Mouse (Mus musculus): ENCODE data around the gene Emc3. TPM values are rescaled to one million over a fixed set of nuclear protein-coding genes. Genes with fewer than 3 reads are reported as not detected.

Gene Emc3
- total RNA-seq, 2 experiments from 2014 or later, result 85.3 to 86.4 TPM

DNA sequence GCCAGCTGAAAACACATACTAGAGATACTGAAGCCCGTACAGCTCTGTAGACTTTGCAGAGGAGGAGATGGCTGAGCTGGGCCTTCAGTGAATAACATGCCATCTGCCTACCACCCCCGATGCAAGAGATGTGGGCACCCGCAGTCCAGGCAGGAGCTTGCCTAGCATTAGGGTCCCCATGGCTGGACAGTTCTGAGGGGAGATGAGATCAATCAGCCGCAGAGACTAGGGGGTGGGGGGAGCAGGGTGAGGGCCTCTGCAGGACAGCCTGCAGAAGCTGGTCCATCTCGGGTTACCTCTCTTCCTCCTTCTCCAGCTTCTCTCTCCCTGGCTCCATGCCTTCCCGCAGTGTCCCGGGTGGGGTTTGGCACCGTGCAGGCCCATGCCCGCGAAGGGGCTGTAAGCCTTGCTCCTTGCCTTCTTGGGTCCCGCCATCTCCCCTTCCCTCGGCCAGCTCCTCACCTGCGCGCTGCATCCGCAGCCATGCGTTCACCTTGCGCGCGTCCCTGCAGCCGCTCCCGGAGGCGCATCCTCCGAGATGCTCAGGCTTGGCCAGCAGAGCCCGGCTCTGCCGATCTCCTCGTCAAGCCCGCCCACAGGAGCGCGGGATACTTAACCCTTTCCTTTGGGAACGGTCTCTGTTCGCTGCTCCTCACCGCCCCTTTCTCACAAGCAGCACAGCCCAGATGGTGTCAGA lies 29.9 kb downstream of the Emc3 start, which contains the start of gene Prrt3:
TSS of gene Prrt3 (minus strand) at position 544 of the 697 bp plus-strand sequence.
- peak; percentile 78 to 85 for DNase-seq (ENCODE audit: low spot score in 2 of 2)
- intact Hi-C loops (cut with DNase I), result loop anchor here (5.0 kb wide), 1 partner anchor 106 kb away; no protein-coding TSS in a partner anchor

- intact Hi-C loops (cut with DNase I), result no loop called here
- no peak for DNase-seq (ENCODE audit: low spot score in 2 of 2)
Measured at GRCm38 (mm10) chr6:113499346-113499745, 32.1 kb downstream of the Emc3 start.

GRCm38 (mm10) chr6:113495071-113495675 lies 36.3 kb downstream of the Emc3 start:
- DNase-seq (ENCODE audit: low spot score in 2 of 2), result no peak
- intact Hi-C loops (cut with DNase I), result no loop called here

DNA sequence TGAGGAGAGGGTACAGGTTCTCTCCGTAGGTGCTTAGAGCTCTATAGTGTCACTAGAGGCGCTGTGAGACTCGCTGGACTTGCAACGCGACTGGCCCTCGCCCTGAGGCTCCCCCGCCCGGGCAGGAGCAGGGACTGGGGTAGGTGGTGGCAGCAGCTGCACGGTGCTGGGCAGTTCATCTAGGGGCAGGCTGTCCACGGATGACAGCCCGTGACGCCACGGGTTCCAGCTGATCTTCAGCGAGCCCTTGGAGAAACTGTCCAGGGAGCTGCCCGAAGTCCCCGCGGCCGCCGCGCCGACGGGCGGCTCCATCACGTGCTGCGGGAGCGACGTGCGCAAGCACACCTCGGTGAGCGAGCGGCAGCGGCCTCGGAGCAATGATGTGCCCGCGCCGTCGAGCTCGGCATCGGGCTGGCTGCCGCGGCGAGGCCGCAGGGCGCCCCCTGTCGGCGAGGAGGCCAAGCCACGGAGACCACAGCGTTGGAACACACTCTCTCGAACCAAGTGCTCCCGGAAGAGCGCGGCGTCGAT lies 37.1 kb downstream of the Emc3 start:
- intact Hi-C loops (cut with DNase I), result no loop called here
- DNase-seq (ENCODE audit: low spot score in 2 of 2), result peak; percentile 75

- intact Hi-C loops (cut with DNase I), result no loop called here
- DNase-seq (ENCODE audit: low spot score in 2 of 2), result peak; percentile 51 to 59
Measured at GRCm38 (mm10) chr6:113492101-113492864, 39.2 kb downstream of the Emc3 start.

- intact Hi-C loops (cut with DNase I), result no loop called here
- DNase-seq (ENCODE audit: low spot score in 2 of 2), result no peak
Measured at GRCm38 (mm10) chr6:113489410-113489809, 42.0 kb downstream of the Emc3 start.

- intact Hi-C loops (cut with DNase I), result no loop called here
- no peak for DNase-seq (ENCODE audit: low spot score in 2 of 2)
Measured at GRCm38 (mm10) chr6:113487125-113487576, 44.3 kb downstream of the Emc3 start.

GRCm38 (mm10) chr6:113483729-113484128 lies 47.7 kb downstream of the Emc3 start:
- intact Hi-C loops (cut with DNase I), result no loop called here
- DNase-seq (ENCODE audit: low spot score in 2 of 2), result no peak

DNA sequence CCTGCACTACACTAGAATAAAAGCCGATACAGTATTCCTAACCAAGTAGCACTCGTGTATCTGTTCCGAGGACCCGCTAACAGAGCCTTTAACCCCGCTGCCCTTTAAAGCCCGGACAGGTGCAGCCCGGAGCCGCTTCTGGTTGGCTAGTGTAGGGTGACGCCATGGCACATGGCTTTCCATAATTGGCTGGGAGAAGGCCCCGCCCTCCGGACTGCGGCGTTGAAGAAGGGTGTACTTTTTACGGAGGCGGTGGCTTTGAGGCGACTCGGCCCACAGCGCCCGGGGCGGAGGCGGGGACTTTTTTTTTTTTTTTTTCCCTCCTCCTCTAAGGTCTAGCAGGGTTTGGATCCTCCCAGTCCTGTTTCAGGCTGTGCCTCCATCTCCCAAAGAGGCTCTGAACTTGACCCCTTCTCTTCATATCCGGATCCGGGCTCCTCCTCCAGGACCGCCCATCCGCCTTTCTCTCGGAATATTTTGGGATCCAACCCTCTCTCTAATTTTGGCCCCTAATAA lies 48.3 kb downstream of the Emc3 start, which contains the start of gene Creld1:
TSS of gene Creld1 (plus strand) at position 198 of the 516 bp plus-strand sequence.
- intact Hi-C loops (cut with DNase I), result no loop called here
- peak; percentile 94 to 96 for DNase-seq (ENCODE audit: low spot score in 2 of 2)

DNA sequence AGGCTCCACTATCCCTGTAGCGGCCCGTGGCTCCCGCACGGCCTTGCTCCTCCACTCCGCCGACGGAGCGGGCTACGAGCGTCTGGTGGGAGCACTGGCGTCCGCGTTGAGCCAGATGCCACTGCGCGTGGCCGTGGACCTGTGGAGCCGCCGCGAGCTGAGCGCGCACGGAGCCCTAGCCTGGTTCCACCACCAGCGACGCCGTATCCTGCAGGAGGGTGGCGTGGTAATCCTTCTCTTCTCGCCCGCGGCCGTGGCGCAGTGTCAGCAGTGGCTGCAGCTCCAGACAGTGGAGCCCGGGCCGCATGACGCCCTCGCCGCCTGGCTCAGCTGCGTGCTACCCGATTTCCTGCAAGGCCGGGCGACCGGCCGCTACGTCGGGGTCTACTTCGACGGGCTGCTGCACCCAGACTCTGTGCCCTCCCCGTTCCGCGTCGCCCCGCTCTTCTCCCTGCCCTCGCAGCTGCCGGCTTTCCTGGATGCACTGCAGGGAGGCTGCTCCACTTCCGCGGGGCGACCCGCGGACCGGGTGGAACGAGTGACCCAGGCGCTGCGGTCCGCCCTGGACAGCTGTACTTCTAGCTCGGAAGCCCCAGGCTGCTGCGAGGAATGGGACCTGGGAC lies 48.9 kb downstream of the Emc3 start:
- intact Hi-C loops (cut with DNase I), result no loop called here

GRCm38 (mm10) chr6:113480555-113481373 lies 50.7 kb downstream of the Emc3 start:
- intact Hi-C loops (cut with DNase I), result no loop called here
- DNase-seq (ENCODE audit: low spot score in 2 of 2), result no peak

More for the DNA sequence above, 48.9 kb downstream of the Emc3 start:
- DNase-seq (ENCODE audit: low spot score in 2 of 2), result peak; percentile 45 to 50

- DNase-seq (ENCODE audit: low spot score in 2 of 2), result no peak
- intact Hi-C loops (cut with DNase I), result no loop called here
Measured at GRCm38 (mm10) chr6:113478906-113479305, 52.5 kb downstream of the Emc3 start.

GRCm38 (mm10) chr6:113477353-113477752 lies 54.1 kb downstream of the Emc3 start:
- no peak for DNase-seq (ENCODE audit: low spot score in 2 of 2)
- intact Hi-C loops (cut with DNase I), result no loop called here

GRCm38 (mm10) chr6:113473715-113474114 lies 57.7 kb downstream of the Emc3 start:
- intact Hi-C loops (cut with DNase I), result no loop called here

DNA sequence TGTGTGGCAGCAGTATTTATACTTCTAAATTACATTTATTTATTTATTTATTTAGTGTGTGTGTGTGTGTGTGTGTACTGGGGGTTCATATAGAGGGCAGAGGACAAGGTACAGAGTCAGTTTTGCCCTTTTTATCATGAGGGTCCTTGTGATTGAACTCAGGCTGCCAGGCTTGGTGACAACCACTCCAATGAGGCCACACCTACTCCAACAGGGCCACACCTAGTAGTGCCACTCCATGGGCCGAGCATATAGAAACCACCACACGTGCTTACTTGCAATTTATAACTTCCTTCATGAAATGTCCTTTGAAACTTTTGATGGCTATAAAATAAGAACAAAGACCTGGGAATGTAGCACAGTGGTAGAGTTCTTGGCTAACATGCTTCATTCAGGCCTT lies 58.2 kb downstream of the Emc3 start:
- intact Hi-C loops (cut with DNase I), result no loop called here

More at GRCm38 (mm10) chr6:113473715-113474114, 57.7 kb downstream of the Emc3 start:
- DNase-seq (ENCODE audit: low spot score in 2 of 2), result no peak

GRCm38 (mm10) chr6:113472061-113472460 lies 59.4 kb downstream of the Emc3 start:
- no peak for DNase-seq (ENCODE audit: low spot score in 2 of 2)
- intact Hi-C loops (cut with DNase I), result no loop called here

More for the DNA sequence above, 58.2 kb downstream of the Emc3 start:
- no peak for DNase-seq (ENCODE audit: low spot score in 2 of 2)

DNA sequence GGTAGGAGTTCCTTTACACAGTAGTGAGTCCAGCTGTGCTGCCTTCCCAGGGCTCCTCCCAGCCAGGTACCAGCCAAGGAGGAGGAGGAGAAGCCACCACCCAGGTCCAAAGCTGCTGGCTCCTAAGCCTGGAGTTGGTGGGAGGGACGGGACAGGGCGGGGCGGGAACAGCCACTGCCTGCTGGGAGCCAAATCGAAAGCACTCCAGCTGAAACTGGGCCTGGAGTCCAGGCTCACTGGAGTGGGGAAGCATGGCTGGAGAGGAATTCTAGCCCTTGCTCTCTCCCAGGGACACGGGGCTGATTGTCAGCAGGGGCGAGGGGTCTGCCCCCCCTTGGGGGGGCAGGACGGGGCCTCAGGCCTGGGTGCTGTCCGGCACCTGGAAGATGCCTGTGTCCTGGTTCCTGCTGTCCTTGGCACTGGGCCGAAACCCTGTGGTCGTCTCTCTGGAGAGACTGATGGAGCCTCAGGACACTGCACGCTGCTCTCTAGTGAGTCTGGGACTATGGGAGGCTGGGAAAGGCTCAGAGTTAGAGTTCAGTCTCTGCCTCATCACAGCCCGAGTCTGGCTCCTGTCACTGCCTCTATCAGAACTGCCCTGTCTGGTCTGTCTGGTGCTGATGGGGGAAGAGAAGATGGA lies 60.0 kb downstream of the Emc3 start, which contains the start of gene Il17rc:
TSS of gene Il17rc (plus strand) at position 131 of the 640 bp plus-strand sequence.
- intact Hi-C loops (cut with DNase I), result no loop called here
- DNase-seq (ENCODE audit: low spot score in 2 of 2), result no peak

DNA sequence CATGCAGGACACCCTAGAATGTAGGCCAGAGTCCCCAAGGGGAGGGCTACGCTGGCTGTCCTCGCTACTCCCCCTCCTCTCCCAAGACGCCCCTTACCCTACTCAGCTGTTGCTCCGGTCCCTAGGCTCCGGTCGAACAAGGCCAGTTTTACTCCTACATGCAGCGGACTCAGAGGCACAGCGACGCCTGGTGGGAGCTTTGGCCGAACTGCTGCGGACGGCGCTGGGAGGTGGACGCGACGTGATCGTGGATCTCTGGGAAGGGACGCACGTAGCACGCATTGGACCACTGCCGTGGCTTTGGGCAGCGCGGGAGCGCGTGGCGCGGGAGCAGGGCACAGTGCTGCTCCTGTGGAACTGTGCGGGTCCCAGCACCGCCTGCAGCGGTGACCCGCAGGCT lies 62.0 kb downstream of the Emc3 start:
- intact Hi-C loops (cut with DNase I), result no loop called here
- peak; percentile 74 to 76 for DNase-seq (ENCODE audit: low spot score in 2 of 2)
